Mouse (Mus musculus) effector memory CD4-positive, alpha-beta T cell, adult 5 months (primary cell): Measurements from ENCODE around the gene Zbtb11. TPM values are rescaled to one million over a fixed set of nuclear protein-coding genes. Genes with fewer than 3 reads are reported as not detected.

Experiments
- polyA plus RNA-seq: library from polyadenylated mRNA; unstranded; fragments of 100-300 nt; shearing (Covaris generic); gene quantifications from one replicate; pipeline ENCODE4 v1.2.1, GENCODE M21; 2017

Gene Zbtb11
- 93.0 TPM for polyA plus RNA-seq

DNA sequence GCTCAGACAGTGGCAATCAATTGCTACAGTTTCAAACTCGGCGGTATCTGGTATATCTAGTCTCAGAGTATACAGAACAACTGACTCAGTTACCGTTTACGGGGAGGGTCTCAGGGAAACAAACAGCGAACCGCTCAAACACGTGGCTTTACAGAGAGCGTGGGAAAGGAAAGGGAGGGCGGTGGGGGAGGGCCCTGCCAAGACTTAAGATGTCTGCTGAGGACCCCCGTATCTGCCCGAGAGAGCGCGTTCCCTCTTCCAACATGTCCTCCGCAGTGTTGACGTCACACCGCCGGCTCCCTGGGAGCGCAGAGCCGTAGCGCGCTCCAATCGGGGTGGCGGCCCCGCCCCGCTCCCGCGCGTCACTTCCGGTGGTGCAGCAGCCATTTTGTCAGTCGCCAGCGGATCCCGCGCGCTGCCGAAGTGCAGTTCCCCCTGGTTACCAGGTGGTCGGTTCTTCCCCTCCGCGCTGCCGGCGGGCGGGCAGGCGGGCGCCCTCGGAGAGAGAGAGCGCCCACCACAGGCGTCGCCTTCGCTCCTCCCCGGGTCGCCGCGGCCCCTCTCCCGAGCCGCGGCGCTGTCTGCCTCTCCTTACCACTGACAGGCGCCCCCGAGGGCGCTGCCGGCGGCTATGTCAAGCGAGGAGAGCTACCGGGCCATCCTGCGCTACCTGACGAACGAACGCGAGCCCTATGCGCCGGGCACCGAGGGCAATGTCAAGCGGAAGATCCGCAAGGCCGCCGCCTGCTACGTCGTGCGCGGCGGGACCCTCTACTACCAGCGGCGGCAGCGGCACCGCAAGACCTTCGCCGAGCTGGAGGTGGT lies at the start of gene Zbtb11:
Gene Zbtb11 (plus strand): TSS at position 453 of the 825 bp plus-strand sequence.

DNA sequence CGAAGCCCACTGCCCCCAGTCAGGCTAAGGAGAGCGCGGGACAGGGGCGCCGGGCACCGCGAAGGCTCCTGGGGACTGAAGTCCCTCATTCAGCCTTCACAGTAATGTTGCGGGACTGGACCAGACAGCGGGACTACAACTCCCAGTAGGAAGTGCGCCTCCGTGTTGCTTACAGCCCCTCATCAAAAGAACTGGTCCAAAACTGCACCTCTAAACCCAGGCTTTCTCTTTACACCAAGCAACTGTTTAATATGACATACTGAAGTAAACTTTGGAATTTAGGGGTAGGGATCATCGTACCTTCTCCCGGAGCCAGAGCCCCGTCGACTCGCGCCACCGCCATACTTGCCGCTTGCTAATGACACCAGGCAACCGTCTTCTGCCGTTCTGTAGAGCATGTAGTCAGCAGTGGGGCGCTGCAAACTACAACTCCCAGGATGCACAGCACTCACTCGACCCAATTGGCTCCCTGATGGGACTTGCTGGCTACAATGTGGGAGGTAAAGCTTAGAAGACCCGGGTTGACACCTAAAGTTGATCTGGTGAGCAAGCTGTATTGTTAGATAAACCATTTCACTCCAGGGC lies 39.1 kb upstream of the Zbtb11 start, which contains the start of gene Cep97:
Gene Cep97 (minus strand): TSS at position 403 of the 585 bp plus-strand sequence.

DNA sequence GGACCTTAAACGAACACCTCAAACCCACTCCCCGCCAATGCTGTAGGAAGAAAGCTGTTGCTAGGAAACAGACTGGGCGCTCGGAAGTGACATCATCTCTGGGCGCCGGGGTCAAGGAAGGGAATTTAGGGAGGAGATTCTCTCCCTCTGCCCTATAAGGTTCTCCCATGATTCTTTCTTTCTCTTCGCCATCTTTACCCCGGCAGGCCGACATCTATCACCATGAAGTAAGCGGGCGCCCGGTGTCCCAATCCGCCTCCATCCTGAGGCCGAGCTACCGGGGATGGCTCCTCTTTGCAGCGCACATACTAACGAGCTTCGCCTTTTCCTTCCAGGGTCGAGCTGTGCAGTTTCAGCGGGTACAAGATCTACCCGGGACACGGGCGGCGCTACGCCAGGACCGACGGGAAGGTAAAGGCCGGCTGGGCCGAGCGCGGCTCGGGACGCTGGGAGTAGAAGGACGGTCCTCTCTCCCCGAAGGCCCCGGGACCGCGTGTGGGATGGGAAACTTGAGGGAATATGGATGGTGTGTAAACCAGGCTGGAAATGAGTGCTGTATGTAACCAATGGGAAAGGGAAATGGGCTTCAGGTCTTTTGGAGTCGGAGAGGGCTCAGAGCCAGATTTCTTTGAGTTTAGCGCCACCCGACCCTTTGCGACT lies 7.3 kb upstream of the Zbtb11 start, which contains the start of gene Rpl24:
Gene Rpl24 (plus strand): TSS at position 64 of the 660 bp plus-strand sequence.

DNA sequence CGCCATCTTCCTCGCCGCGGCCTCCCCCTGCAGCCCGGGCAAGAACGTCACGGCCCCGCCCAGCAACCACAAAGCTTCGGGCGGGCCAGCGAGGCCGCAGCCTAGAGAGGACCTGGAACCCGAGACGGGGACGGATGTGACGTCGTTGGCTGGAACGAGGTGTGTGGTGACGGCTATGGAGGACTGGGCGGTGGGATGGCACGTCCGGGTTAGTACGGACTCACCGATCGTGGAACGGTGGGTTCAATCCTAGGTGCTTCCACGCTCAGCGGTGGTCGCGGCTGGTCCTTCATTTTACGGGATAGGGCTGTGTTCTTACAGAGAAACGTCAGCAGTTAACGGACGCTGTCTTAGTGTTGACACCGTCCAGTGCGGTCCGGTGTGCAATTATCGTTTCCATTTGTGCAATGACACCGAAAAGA lies 56.0 kb downstream of the Zbtb11 start, which contains the start of gene Pcnp:
Gene Pcnp (minus strand): TSS at position 79 of the 422 bp plus-strand sequence.

DNA sequence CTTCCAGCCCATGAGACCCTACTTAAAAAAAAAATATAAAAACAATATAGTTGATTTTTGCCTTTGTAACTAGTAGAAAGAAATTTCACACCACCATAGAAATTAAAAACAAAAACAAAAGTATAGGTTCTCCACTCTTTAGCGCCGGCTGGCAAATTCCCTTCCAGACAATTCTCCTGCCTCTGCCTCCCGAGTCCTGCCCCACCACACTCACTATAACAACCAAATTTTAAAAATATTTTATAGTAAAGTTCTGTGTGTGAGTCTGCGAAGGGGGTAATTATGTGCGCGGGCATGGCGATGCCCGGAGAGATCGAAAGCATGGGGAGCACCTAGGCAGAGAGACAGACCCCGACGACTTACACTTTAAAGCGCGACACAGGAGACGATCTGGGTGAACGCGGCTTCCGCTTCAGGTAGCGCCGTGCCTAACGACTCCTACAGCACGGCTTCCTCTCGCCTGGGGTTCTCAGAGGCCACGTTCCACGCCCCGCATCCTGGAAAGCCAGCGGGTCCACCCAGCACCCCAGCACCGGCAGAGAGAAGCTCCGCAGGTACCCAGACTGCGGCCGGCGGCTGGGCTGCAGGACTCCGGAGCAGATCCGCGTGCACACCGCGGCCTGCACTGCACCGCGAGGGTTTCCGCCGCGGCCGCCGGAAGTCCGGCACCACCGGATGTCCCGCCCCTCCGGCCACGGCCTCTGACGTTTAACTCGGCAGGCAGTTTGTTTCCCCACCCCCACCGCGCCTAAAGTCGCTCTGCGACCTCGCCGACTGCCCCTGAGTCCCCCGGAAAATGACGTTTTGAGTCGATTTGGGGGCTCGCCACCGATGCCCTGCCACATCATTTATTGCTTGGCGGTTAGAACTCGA lies 63.7 kb downstream of the Zbtb11 start, which contains the start of gene Trmt10c:
Gene Trmt10c (minus strand): TSS at position 682 of the 873 bp plus-strand sequence.

DNA sequence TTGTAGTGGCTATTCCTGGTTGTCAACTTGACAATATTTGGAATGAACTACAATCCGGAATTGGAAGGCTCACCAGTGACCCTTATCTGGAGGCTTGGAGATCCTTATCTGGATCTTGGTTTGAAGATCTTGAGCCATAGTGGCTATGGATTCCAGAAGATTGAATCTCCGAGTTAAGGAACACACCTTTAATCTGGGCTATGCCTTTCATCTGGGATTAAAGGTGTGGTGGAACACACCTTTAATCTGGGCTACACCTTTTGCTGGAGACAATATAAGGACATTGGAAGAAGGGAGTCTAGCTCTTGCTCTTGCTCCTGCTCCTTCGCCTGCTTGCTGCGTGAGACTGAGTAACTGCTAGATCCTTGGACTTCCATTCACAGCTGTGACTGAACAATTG lies 74.4 kb downstream of the Zbtb11 start, which contains the start of gene Senp7:
Gene Senp7 (plus strand): TSS at position 301 of the 400 bp plus-strand sequence.

Other genes with a start within 250 kb of the Zbtb11 start
- 632 TPM for gene Nfkbiz, start 135.0 kb upstream of the Zbtb11 start, polyA plus RNA-seq
- 13.3 TPM for gene Nxpe3, start 78.6 kb upstream of the Zbtb11 start, polyA plus RNA-seq
- 33.2 TPM for gene Cep97, start 39.0 kb upstream of the Zbtb11 start, polyA plus RNA-seq
- 560 TPM for gene Rpl24, start 7.6 kb upstream of the Zbtb11 start, polyA plus RNA-seq
- 109 TPM for gene Pcnp, start 55.9 kb downstream of the Zbtb11 start, polyA plus RNA-seq
- 24.3 TPM for gene Trmt10c, start 63.9 kb downstream of the Zbtb11 start, polyA plus RNA-seq
- 35.5 TPM for gene Senp7, start 74.5 kb downstream of the Zbtb11 start, polyA plus RNA-seq
- gene Impg2, start 230.4 kb downstream of the Zbtb11 start, polyA plus RNA-seq, result 0.17 TPM